12 mouse cellular contexts compared by ENCODE assay signal in genomic region chr7:131628846-131629391, GRCm38 (mm10).
A peak's percentile ranks its signal among the peaks of the same experiment; 100 is the strongest.
DNase-seq lines count a peak whose midpoint lies in the region; ATAC-seq lines count a peak whose summit lies in the region.
"Had no signal": no experiment of that assay in that cellular context is flagged by ENCODE, and none has a peak within 500 bp of the region (broad histone marks: within the 10 kb centered on the region; RNA-seq: fewer than 3 reads in every experiment).

No protein-coding gene starts in this region.

- no peak for ATAC-seq in midbrain, embryonic 13.5 days

- H3K4me1 ChIP-seq in midbrain, embryonic 13.5 days (replicated peaks), result no peaks in the 10 kb centered on the region
- H3K4me1 ChIP-seq in midbrain, embryonic 10.5 days, result no peaks in the 10 kb centered on the region
- no peaks in the 10 kb centered on the region for H3K4me1 ChIP-seq in limb, embryonic 10.5 days
- H3K4me1 ChIP-seq: heart, embryonic 15.5 days had no signal

- 89% methylated on average over 13 of the region's 13 CpGs for WGBS in midbrain, embryonic 13.5 days
- WGBS in midbrain, embryonic 10.5 days, result 92% methylated on average over 13 of the region's 13 CpGs
- 90% methylated on average over 13 of the region's 13 CpGs for WGBS in limb, embryonic 10.5 days

- H3K4me3 ChIP-seq in midbrain, embryonic 13.5 days (replicated peaks), result no peak overlapping the region
- H3K4me3 ChIP-seq in midbrain, embryonic 10.5 days, result no peak overlapping the region
- H3K4me3 ChIP-seq in limb, embryonic 10.5 days, result no peak overlapping the region
- H3K4me3 ChIP-seq: heart, embryonic 15.5 days; myocyte had no signal

- no peaks in the 10 kb centered on the region for H3K9me3 ChIP-seq in midbrain, embryonic 13.5 days
- H3K9me3 ChIP-seq in midbrain, embryonic 10.5 days (replicated peaks), result no peaks in the 10 kb centered on the region
- no peaks in the 10 kb centered on the region for H3K9me3 ChIP-seq in limb, embryonic 10.5 days (replicated peaks)
- H3K9me3 ChIP-seq: heart, embryonic 15.5 days had no signal

- H3K9ac ChIP-seq in midbrain, embryonic 13.5 days (replicated peaks), result no peak overlapping the region
- H3K9ac ChIP-seq: heart, embryonic 15.5 days; liver, embryonic 14.5 days had no signal

- H3K36me3 ChIP-seq in midbrain, embryonic 13.5 days, result no peaks in the 10 kb centered on the region
- H3K36me3 ChIP-seq in midbrain, embryonic 10.5 days, result no peaks in the 10 kb centered on the region
- H3K36me3 ChIP-seq in limb, embryonic 10.5 days, result no peaks in the 10 kb centered on the region
- H3K36me3 ChIP-seq: heart, embryonic 15.5 days had no signal

- H3K27me3 ChIP-seq in midbrain, embryonic 13.5 days, result no peaks in the 10 kb centered on the region; the same call in 1 of the 2 replicates
- H3K27me3 ChIP-seq in midbrain, embryonic 10.5 days (ENCODE audit: low read depth, poor library complexity, severe bottlenecking), result no peaks in the 10 kb centered on the region; the same call in 1 of the 2 replicates
- H3K27me3 ChIP-seq in limb, embryonic 10.5 days (ENCODE audit: low read depth, poor library complexity, severe bottlenecking), result peaks cover 6% of the 10 kb centered on the region

- H3K27ac ChIP-seq in midbrain, embryonic 13.5 days, result peak overlapping the region; percentile 16; the same call in 1 of the 2 replicates
- no peak overlapping the region for H3K27ac ChIP-seq in midbrain, embryonic 10.5 days (replicated peaks)
- no peak overlapping the region for H3K27ac ChIP-seq in limb, embryonic 10.5 days
- H3K27ac ChIP-seq: heart, embryonic 15.5 days; kidney, postnatal 0 days; liver, embryonic 14.5 days had no signal

- peak; percentile 78 to 84 for DNase-seq in cerebellum, postnatal 10 days
- DNase-seq in cerebellum, adult 11 months, result no peak
- DNase-seq in midbrain, embryonic 10.5 days (ENCODE audit: low spot score), result no peak
- peak; percentile 35 to 41 for DNase-seq in left cerebral cortex, postnatal 14 days (ENCODE audit: low spot score in 2 of 2)
- no peak for DNase-seq in B cell, adult 2 months
- no peak for DNase-seq in limb, embryonic 10.5 days (ENCODE audit: low spot score)
- DNase-seq in thymus, postnatal 36 days, result no peak

- intact Hi-C loops in left cerebral cortex, postnatal 14 days (cut with DNase I), result no loop called here

- H3K4me2 ChIP-seq in midbrain, embryonic 13.5 days (replicated peaks), result no peak overlapping the region
- H3K4me2 ChIP-seq: heart, embryonic 15.5 days had no signal

Comparison
In these comparisons a context has a peak if more than half of its experiments do, and no peak if none do; other contexts are left out.
1. DNase-seq: peak in cerebellum, postnatal 10 days (2 of 2) and left cerebral cortex, postnatal 14 days (2 of 2); none in cerebellum, adult 11 months (single experiment), midbrain, embryonic 10.5 days (single experiment), B cell, adult 2 months (0 of 2), limb, embryonic 10.5 days (single experiment) and thymus, postnatal 36 days (0 of 2).